In genomic region chr2:150822987-150823386, GRCm38 (mm10) we compare ENCODE assay signal across 29 mouse cellular contexts. TPM values are rescaled to one million over a fixed set of nuclear protein-coding genes. Genes with fewer than 3 reads are reported as not detected.
A peak's percentile ranks its signal among the peaks of the same experiment; 100 is the strongest.
DNase-seq lines count a peak whose midpoint lies in the region; ATAC-seq and TF ChIP-seq lines count a peak whose summit lies in the region.
"Had no signal": no experiment of that assay in that cellular context is flagged by ENCODE, and none has a peak within 500 bp of the region (broad histone marks: within the 10 kb centered on the region; RNA-seq: fewer than 3 reads in every experiment).

No protein-coding gene starts in this region.

- peak overlapping the region; percentile 36; the same call in 1 of the 2 replicates for H3K27ac ChIP-seq in layer of hippocampus, adult 2 months
- no peak overlapping the region for H3K27ac ChIP-seq in kidney, adult 2 months (ENCODE audit: insufficient read depth, low read depth, low read length)
- no peak overlapping the region for H3K27ac ChIP-seq in intestine, embryonic 15.5 days
- H3K27ac ChIP-seq: embryonic facial prominence, embryonic 13.5 days; forebrain, embryonic 10.5 days; forebrain, embryonic 15.5 days; hindbrain, embryonic 13.5 days; limb, embryonic 10.5 days; limb, embryonic 15.5 days; stomach, postnatal 0 days had no signal

- no peaks in the 10 kb centered on the region for H3K36me3 ChIP-seq in kidney, adult 2 months (ENCODE audit: control insufficient read depth, insufficient read depth, low read length)
- H3K36me3 ChIP-seq in intestine, embryonic 15.5 days, result peaks cover 46% of the 10 kb centered on the region

- no peak overlapping the region for H3K4me2 ChIP-seq in intestine, embryonic 15.5 days (replicated peaks)
- H3K4me2 ChIP-seq: embryonic facial prominence, embryonic 13.5 days; forebrain, embryonic 15.5 days; heart, embryonic 15.5 days; hindbrain, embryonic 13.5 days; limb, embryonic 15.5 days; midbrain, embryonic 11.5 days had no signal

- no peak for DNase-seq in layer of hippocampus, adult 2 months (ENCODE audit: low spot score in 2 of 2)
- DNase-seq in layer of hippocampus, adult 11-12 months (ENCODE audit: low spot score), result no peak
- DNase-seq in adipocyte (ENCODE audit: low spot score), result peak; percentile 83
- no peak for DNase-seq in kidney, adult 2 months
- no peak for DNase-seq in lung, adult 2 months
- DNase-seq: adrenal gland, adult 2 months; cerebellum, adult 11-12 months; cerebellum, adult 9-11 months; kidney, postnatal 25 days; layer of hippocampus, postnatal 36 days; lung, adult 18-20 months; lung, postnatal 10 days; right cerebral cortex, postnatal 4 days; thymus, adult 18-20 months; thymus, postnatal 25 days had no signal

- no peak overlapping the region for H3K4me3 ChIP-seq in layer of hippocampus, adult 2 months
- H3K4me3 ChIP-seq in kidney, adult 2 months (ENCODE audit: insufficient read depth, low read depth, low read length), result no peak overlapping the region
- H3K4me3 ChIP-seq in lung, adult 2 months (replicated peaks; ENCODE audit: extremely low read depth, low read depth, low read length), result no peak overlapping the region
- H3K4me3 ChIP-seq in intestine, embryonic 15.5 days (replicated peaks), result no peak overlapping the region
- H3K4me3 ChIP-seq: embryonic facial prominence, embryonic 13.5 days; forebrain, embryonic 10.5 days; forebrain, embryonic 15.5 days; heart, embryonic 15.5 days; hindbrain, embryonic 13.5 days; limb, embryonic 10.5 days; limb, embryonic 15.5 days had no signal

- no peak for TF ChIP-seq CTCF in layer of hippocampus, adult 2 months (conservative IDR thresholded peaks at IDR 0.05)
- no peak for TF ChIP-seq CTCF in kidney, adult 2 months (conservative IDR thresholded peaks at IDR 0.05; ENCODE audit: insufficient read depth, insufficient read length, low read depth, low read length)
- TF ChIP-seq CTCF in lung, adult 2 months (IDR thresholded peaks at IDR 0.05; ENCODE audit: insufficient read depth, low read length), result no peak

- no peak overlapping the region for H3K9ac ChIP-seq in intestine, embryonic 15.5 days
- H3K9ac ChIP-seq: embryonic facial prominence, embryonic 13.5 days; forebrain, embryonic 15.5 days; heart, embryonic 15.5 days; hindbrain, embryonic 13.5 days; limb, embryonic 15.5 days had no signal

- H3K4me1 ChIP-seq in kidney, adult 2 months (ENCODE audit: control insufficient read depth, insufficient read depth, low read length), result no peaks in the 10 kb centered on the region
- no peaks in the 10 kb centered on the region for H3K4me1 ChIP-seq in lung, adult 2 months (ENCODE audit: control insufficient read depth, insufficient read depth, low read length)
- H3K4me1 ChIP-seq in intestine, embryonic 15.5 days (replicated peaks), result no peaks in the 10 kb centered on the region
- H3K4me1 ChIP-seq: embryonic facial prominence, embryonic 13.5 days; forebrain, embryonic 10.5 days; forebrain, embryonic 15.5 days; heart, embryonic 15.5 days; hindbrain, embryonic 13.5 days; limb, embryonic 10.5 days; limb, embryonic 15.5 days had no signal

- ATAC-seq in hematopoietic stem cell, adult 5-6 weeks (replicated peaks in 1 of 2; ENCODE audit: insufficient read depth in 1 of 2, low FRiP score in 2 of 2, low TSS enrichment in 1 of 2, low read depth in 1 of 2, poor library complexity in 2 of 2, severe bottlenecking in 2 of 2), result peak; percentile 15 to 23; a peak in 2 of 4 replicates
- ATAC-seq in intestine, embryonic 15.5 days, result no peak
- ATAC-seq: CD4-positive, CD25-positive, alpha-beta regulatory T cell, adult 4 months; forebrain, embryonic 15.5 days; intestine, postnatal 0 days; midbrain, embryonic 16.5 days had no signal

- TF ChIP-seq POLR2A in kidney, adult 2 months (IDR thresholded peaks at IDR 0.05; ENCODE audit: low read depth, low read length), result no peak
- TF ChIP-seq POLR2A in lung, adult 2 months (IDR thresholded peaks at IDR 0.05; ENCODE audit: borderline replicate concordance, extremely low read depth, low read depth, low read length), result no peak

- H3K27me3 ChIP-seq in kidney, adult 2 months (replicated peaks; ENCODE audit: control insufficient read depth, insufficient read depth, low read length), result no peaks in the 10 kb centered on the region
- no peaks in the 10 kb centered on the region for H3K27me3 ChIP-seq in intestine, embryonic 15.5 days (replicated peaks)
- H3K27me3 ChIP-seq: embryonic facial prominence, embryonic 13.5 days; forebrain, embryonic 15.5 days; heart, embryonic 15.5 days; hindbrain, embryonic 13.5 days; limb, embryonic 15.5 days had no signal

- H3K9me3 ChIP-seq in intestine, embryonic 15.5 days, result no peaks in the 10 kb centered on the region
- H3K9me3 ChIP-seq: embryonic facial prominence, embryonic 13.5 days; forebrain, embryonic 10.5 days; forebrain, embryonic 15.5 days; heart, embryonic 15.5 days; hindbrain, embryonic 13.5 days; limb, embryonic 10.5 days; limb, embryonic 15.5 days had no signal

- WGBS in kidney, adult 2 months, result 78% methylated on average over 8 of the region's 8 CpGs
- WGBS in lung, adult 2 months, result 71% methylated on average over 8 of the region's 8 CpGs
- WGBS in intestine, embryonic 15.5 days, result 86% methylated on average over 8 of the region's 8 CpGs

RNA-seq across cellular contexts. Expression of gene Pygb, which starts 36.5 kb away (rescaled TPM):
- 100 to 1,000 TPM; 203 to 212 TPM for total RNA-seq in layer of hippocampus, adult 2 months (2021)
- total RNA-seq in hematopoietic stem cell, adult 5-6 weeks (2017), result 38.5 and 52.3 TPM in 2 replicates
- 24.7 and 27.0 TPM in 2 replicates for polyA plus RNA-seq in kidney, adult 2 months (2012; rRNA removed)
- 52.1 and 56.4 TPM in 2 replicates for polyA plus RNA-seq in lung, adult 2 months (2012; rRNA removed)
- polyA plus RNA-seq in intestine, embryonic 15.5 days (2015; fragmentation: Nextera tagmentation; extraction: Ambion mirVana), result 85.8 and 86.2 TPM in 2 replicates
